Mouse (Mus musculus): ENCODE data around the gene 1700057G04Rik. TPM values are rescaled to one million over a fixed set of nuclear protein-coding genes. Genes with fewer than 3 reads are reported as not detected.
"Not testable (repeated sequence)": the region's sequence is repeated elsewhere in the genome, so short reads cannot be mapped to it uniquely, and the experiment has no call there.

Gene 1700057G04Rik
- total and polyA plus RNA-seq, 2 experiments, result not detected

DNA sequence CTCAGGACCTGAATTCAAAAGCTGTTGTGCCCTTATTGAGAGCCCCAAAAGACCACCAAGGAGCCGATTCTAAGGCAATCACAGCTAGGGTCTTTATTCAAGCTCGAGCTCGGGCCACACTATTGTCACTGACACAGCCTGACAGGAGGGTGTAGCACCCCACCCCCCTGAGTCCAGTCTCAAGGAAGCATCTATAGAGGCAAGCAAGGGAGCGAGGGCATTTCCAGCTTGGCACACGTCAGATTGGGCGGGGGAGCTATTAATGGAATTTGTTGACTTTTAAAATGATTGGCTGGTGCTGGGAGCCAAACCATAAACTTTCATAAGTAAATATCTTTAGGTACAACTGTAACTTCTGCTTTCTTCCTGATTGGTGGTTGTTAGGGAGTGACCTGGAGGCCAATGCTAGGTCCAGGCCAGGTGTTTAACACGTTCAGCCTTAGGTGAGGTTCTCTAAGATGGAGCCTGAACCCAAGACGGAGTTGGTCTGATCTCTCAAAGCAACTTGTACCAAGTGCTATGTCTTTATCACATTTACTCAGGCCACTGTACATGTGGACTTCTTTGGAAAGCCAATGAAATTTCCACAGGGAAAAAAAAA is 3.5 kb upstream of the 1700057G04Rik start:
- Histone ChIP-seq H3K79me2 (ENCODE audit: control insufficient read depth, insufficient read depth, low read length) (no peaks in the 10 kb centered on the region), H3K27ac (replicated peaks; ENCODE audit: insufficient read depth, low read depth, low read length) (no peak overlapping the region), H3K4me3 (ENCODE audit: insufficient read depth, low read depth, low read length) (no peak overlapping the region), H3K36me3 (ENCODE audit: control insufficient read depth, insufficient read depth, low read length) (peaks cover 2% of the 10 kb centered on the region; the same call in 1 of the 2 replicates), H3K4me1 (ENCODE audit: control insufficient read depth, insufficient read depth, low read length) (no peaks in the 10 kb centered on the region), H3K27me3 (ENCODE audit: control insufficient read depth, insufficient read depth, low read length) (no peaks in the 10 kb centered on the region), H3K9ac (ENCODE audit: low read depth, low read length) (no peak overlapping the region)
- DNase-seq (ENCODE audit: extremely low read depth, low read depth, low spot score), result no peak
- 94% methylated on average over 8 of the region's 8 CpGs for WGBS
- TF ChIP-seq POLR2A (IDR thresholded peaks at IDR 0.05; ENCODE audit: extremely low read depth, insufficient read depth, low read length) (no peak), CTCF (IDR thresholded peaks at IDR 0.05; ENCODE audit: low read depth, low read length) (no peak)

DNA sequence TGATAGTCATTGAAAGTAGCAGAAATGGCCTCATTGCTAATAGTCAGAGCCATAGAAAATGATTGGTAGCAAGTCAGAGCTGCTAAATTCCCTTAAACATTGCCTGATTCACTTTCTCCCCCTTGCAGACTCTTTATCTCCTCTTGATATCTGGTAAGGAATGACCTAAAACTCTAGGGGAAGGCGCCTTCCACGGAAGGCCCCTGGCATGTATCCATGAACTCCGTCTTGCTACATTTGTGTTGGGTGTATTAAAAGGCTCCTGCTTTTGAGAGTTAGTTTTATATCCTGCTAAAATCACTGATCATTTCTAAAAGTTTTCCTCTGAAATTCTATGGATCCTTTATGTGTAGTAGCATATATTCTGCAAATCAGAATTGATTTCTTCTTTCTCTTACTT is 7.6 kb downstream of the 1700057G04Rik start:
- Histone ChIP-seq H3K9ac (ENCODE audit: low read depth, low read length) (no peak overlapping the region), H3K27me3 (ENCODE audit: control insufficient read depth, insufficient read depth, low read length) (no peaks in the 10 kb centered on the region), H3K36me3 (ENCODE audit: control insufficient read depth, insufficient read depth, low read length) (no peaks in the 10 kb centered on the region), H3K4me1 (ENCODE audit: control insufficient read depth, insufficient read depth, low read length) (no peaks in the 10 kb centered on the region), H3K4me3 (ENCODE audit: insufficient read depth, low read depth, low read length) (no peak overlapping the region), H3K79me2 (ENCODE audit: control insufficient read depth, insufficient read depth, low read length) (no peaks in the 10 kb centered on the region), H3K27ac (replicated peaks; ENCODE audit: insufficient read depth, low read depth, low read length) (no peak overlapping the region)
- TF ChIP-seq CTCF (IDR thresholded peaks at IDR 0.05; ENCODE audit: low read depth, low read length) (no peak), POLR2A (IDR thresholded peaks at IDR 0.05; ENCODE audit: extremely low read depth, insufficient read depth, low read length) (no peak)
- 84% methylated on average over 3 of the region's 3 CpGs for WGBS
- no peak for DNase-seq (ENCODE audit: extremely low read depth, low read depth, low spot score)

DNA sequence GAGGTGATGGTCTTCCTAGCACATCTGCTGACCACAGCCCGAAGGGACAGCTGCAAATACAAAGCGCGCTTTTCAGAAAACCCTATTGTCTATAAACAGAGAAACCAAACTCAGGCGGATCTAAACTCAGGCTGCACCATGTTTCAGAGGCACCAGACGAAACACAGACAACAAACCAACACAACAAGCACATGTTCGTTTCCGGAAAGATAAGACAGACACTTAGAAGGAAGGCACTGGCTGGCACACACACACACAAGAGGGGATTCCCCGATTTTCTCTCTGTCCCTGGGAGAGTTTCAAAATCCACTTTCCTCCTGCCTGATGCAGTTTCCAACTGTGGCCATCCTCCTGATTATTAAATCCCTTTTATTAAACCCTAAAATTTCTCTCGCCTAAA is 16.8 kb downstream of the 1700057G04Rik start:
- not testable (repeated sequence) for H3K4me3 ChIP-seq (ENCODE audit: insufficient read depth, low read depth, low read length); H3K36me3 ChIP-seq (ENCODE audit: control insufficient read depth, insufficient read depth, low read length); DNase-seq (ENCODE audit: extremely low read depth, low read depth, low spot score); H3K9ac ChIP-seq (ENCODE audit: low read depth, low read length); H3K4me1 ChIP-seq (ENCODE audit: control insufficient read depth, insufficient read depth, low read length); H3K27ac ChIP-seq (replicated peaks; ENCODE audit: insufficient read depth, low read depth, low read length); H3K79me2 ChIP-seq (ENCODE audit: control insufficient read depth, insufficient read depth, low read length); H3K27me3 ChIP-seq (ENCODE audit: control insufficient read depth, insufficient read depth, low read length)
- 82% methylated on average over 9 of the region's 9 CpGs for WGBS

DNA sequence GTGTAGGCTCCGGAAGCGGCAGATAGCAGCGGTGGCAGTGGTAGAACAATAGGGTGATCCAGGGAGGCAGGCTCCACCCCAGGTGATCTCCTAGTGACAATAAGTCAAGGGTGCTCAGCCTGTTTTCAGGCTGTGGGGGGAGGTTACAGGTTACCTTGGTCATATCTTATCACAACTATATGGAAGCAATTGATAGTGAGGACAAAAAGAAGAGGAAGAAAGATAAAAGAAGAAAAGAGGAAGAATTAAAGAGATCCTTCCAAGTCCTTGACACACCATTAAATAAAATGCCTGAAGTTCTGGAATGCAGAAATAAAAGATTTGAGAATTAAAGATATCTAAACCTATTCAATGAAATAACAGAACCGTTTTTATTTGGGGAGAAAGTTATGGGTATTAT is 17.6 kb downstream of the 1700057G04Rik start:
- no peak for DNase-seq (ENCODE audit: extremely low read depth, low read depth, low spot score)
- Histone ChIP-seq H3K79me2 (ENCODE audit: control insufficient read depth, insufficient read depth, low read length) (no peaks in the 10 kb centered on the region), H3K4me1 (ENCODE audit: control insufficient read depth, insufficient read depth, low read length) (no peaks in the 10 kb centered on the region), H3K9ac (ENCODE audit: low read depth, low read length) (no peak overlapping the region), H3K27me3 (ENCODE audit: control insufficient read depth, insufficient read depth, low read length) (no peaks in the 10 kb centered on the region), H3K36me3 (ENCODE audit: control insufficient read depth, insufficient read depth, low read length) (no peaks in the 10 kb centered on the region), H3K27ac (replicated peaks; ENCODE audit: insufficient read depth, low read depth, low read length) (no peak overlapping the region), H3K4me3 (ENCODE audit: insufficient read depth, low read depth, low read length) (no peak overlapping the region)
- 83% methylated on average over 4 of the region's 4 CpGs for WGBS
- TF ChIP-seq CTCF (IDR thresholded peaks at IDR 0.05; ENCODE audit: low read depth, low read length) (no peak), POLR2A (IDR thresholded peaks at IDR 0.05; ENCODE audit: extremely low read depth, insufficient read depth, low read length) (no peak)

DNA sequence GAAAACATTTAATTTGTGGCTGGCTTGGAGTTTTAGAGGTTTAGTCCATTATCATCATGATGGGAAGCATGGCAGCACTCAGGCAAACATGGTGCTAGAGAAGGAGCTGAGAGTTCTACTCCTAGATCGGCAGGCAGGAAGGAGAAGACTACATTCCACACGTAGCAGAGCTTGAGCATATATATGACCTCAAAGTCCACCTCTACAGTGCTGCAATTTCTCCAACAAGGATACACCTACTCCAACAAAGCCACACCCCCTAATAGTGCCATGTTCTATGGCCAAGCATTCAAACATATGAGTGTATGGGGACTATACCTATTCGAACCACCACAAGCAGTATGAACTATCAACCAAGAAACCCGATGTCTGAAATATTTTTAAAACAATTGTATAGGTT is 22.2 kb downstream of the 1700057G04Rik start:
- Histone ChIP-seq H3K9ac (ENCODE audit: low read depth, low read length) (no peak overlapping the region), H3K4me1 (ENCODE audit: control insufficient read depth, insufficient read depth, low read length) (no peaks in the 10 kb centered on the region), H3K36me3 (ENCODE audit: control insufficient read depth, insufficient read depth, low read length) (no peaks in the 10 kb centered on the region), H3K4me3 (ENCODE audit: insufficient read depth, low read depth, low read length) (no peak overlapping the region), H3K27me3 (ENCODE audit: control insufficient read depth, insufficient read depth, low read length) (no peaks in the 10 kb centered on the region), H3K27ac (replicated peaks; ENCODE audit: insufficient read depth, low read depth, low read length) (no peak overlapping the region), H3K79me2 (ENCODE audit: control insufficient read depth, insufficient read depth, low read length) (no peaks in the 10 kb centered on the region)
- 88% methylated on average over 4 of the region's 4 CpGs for WGBS
- DNase-seq (ENCODE audit: extremely low read depth, low read depth, low spot score), result no peak
- TF ChIP-seq POLR2A (IDR thresholded peaks at IDR 0.05; ENCODE audit: extremely low read depth, insufficient read depth, low read length), result no peak
- TF ChIP-seq CTCF (IDR thresholded peaks at IDR 0.05; ENCODE audit: low read depth, low read length), result no peak

DNA sequence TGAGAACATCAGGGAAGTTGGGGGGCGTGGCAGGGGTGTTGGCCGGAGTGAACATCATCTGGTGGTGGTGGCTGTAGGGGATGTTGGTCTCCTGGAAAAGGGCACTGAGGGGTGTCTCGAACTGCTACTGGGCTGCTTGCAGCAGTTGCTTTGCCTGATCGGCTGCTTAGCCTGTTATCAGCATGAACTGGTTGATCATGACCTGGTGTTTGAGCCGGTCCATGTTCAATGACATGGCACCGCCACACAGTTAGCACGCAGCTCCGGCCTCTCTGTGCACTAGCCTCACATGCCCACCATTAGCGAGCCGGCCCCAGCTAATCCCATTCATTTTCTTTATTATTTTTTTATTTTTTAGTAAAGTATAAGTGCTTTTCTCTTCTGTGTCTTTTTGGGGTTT is 25.7 kb downstream of the 1700057G04Rik start:
- no peak overlapping the region for H3K4me3 ChIP-seq (ENCODE audit: insufficient read depth, low read depth, low read length)
- 95% methylated on average over 10 of the region's 10 CpGs for whole genome bisulfite sequencing
- TF ChIP-seq CTCF (IDR thresholded peaks at IDR 0.05; ENCODE audit: low read depth, low read length) (no peak), POLR2A (IDR thresholded peaks at IDR 0.05; ENCODE audit: extremely low read depth, insufficient read depth, low read length) (no peak)
- H3K27ac ChIP-seq (replicated peaks; ENCODE audit: insufficient read depth, low read depth, low read length), result no peak overlapping the region
- no peaks in the 10 kb centered on the region for H3K27me3 ChIP-seq (ENCODE audit: control insufficient read depth, insufficient read depth, low read length)
- no peak for DNase-seq (ENCODE audit: extremely low read depth, low read depth, low spot score)
- H3K36me3 ChIP-seq (ENCODE audit: control insufficient read depth, insufficient read depth, low read length), result no peaks in the 10 kb centered on the region
- H3K9ac ChIP-seq (ENCODE audit: low read depth, low read length), result no peak overlapping the region
- no peaks in the 10 kb centered on the region for H3K79me2 ChIP-seq (ENCODE audit: control insufficient read depth, insufficient read depth, low read length)
- H3K4me1 ChIP-seq (ENCODE audit: control insufficient read depth, insufficient read depth, low read length), result no peaks in the 10 kb centered on the region

Data from liver, adult 2 months (tissue).